Mouse (Mus musculus) hindbrain, embryonic 11.5 days (tissue): ENCODE data around the gene Mitf. TPM values are rescaled to one million over a fixed set of nuclear protein-coding genes. Genes with fewer than 3 reads are reported as not detected.

Source experiments
- ATAC-seq: fragments of 200-750 bp; cut with Nextera tagmentation; 2 replicates; pipeline ENCODE4 v1.8.0; 2017; ENCODE audit warnings: mild to moderate bottlenecking, moderate TSS enrichment, moderate library complexity; ENCODE audit not compliant: low FRiP score
- DNase-seq: peaks from one replicate; pipeline ENCODE4 v3.0.0-alpha.2; 2015; ENCODE audit warnings: low spot score
- H3K27ac ChIP-seq: fragments of 300-500 bp; sonication (generic); 2 replicates; pipeline ENCODE4 v1.5.1; 2014; ENCODE audit warnings: mild to moderate bottlenecking, low read depth, low read length
- H3K27me3 ChIP-seq: fragments of 300-500 bp; sonication (generic); 2 replicates; pipeline ENCODE4 v1.6.1; 2014; ENCODE audit warnings: mild to moderate bottlenecking, low read length, moderate library complexity, mixed read lengths; ENCODE audit not compliant: control insufficient read depth, insufficient read depth
- H3K36me3 ChIP-seq: fragments of 300-500 bp; sonication (generic); 2 replicates; pipeline ENCODE4 v1.6.1; 2014; ENCODE audit warnings: mild to moderate bottlenecking, low read length, moderate library complexity, mixed read lengths; ENCODE audit not compliant: control insufficient read depth, insufficient read depth
- H3K4me1 ChIP-seq: fragments of 300-500 bp; sonication (generic); replicated peaks from 2 replicates; pipeline ENCODE4 v1.6.1; 2014; ENCODE audit warnings: low read length, mixed read lengths; ENCODE audit not compliant: control insufficient read depth, insufficient read depth
- H3K4me2 ChIP-seq: fragments of 300-500 bp; sonication (generic); replicated peaks from 2 replicates; pipeline ENCODE4 v1.6.1; 2014; ENCODE audit warnings: mild to moderate bottlenecking, low read depth, low read length
- H3K4me3 ChIP-seq: fragments of 300-500 bp; sonication (generic); 2 replicates; pipeline ENCODE4 v1.5.1; 2014; ENCODE audit warnings: low read depth, low read length
- H3K9ac ChIP-seq: fragments of 300-500 bp; sonication (generic); 2 replicates; pipeline ENCODE4 v1.6.1; 2014; ENCODE audit warnings: low read depth, low read length
- H3K9me3 ChIP-seq: fragments of 300-500 bp; sonication (generic); 2 replicates; pipeline ENCODE4 v1.6.1; 2016; ENCODE audit warnings: low read length; ENCODE audit not compliant: control insufficient read depth
- WGBS: fragments of 180-500 bp; shearing (Covaris S2); extraction: QIAGEN DNeasy Blood & Tissue Kit; methylation state at CpG from one replicate; pipeline ENCODE4 v1.1.7; 2014; 5-methylcytosine and 5-hydroxymethylcytosine counted together
- polyA plus RNA-seq: library from polyadenylated mRNA; unstranded; fragments of >200 nt; fragmentation: Nextera tagmentation; extraction: Ambion mirVana; gene quantifications from 2 replicates; pipeline ENCODE4 v1.2.1, GENCODE M21; 2014

The Mitf gene
- polyA plus RNA-seq, 1 experiment from 2014 or later, result 1.2 TPM

GRCm38 (mm10) chr6:98038513-98038912 is 231.7 kb downstream of the Mitf start:
- no peaks in the 10 kb centered on the region for H3K4me1 ChIP-seq
- WGBS, result 48% methylated on average over 3 of the region's 3 CpGs
- H3K4me3 ChIP-seq, result no peak overlapping the region
- H3K27ac ChIP-seq, result no peak overlapping the region
- H3K9ac ChIP-seq, result no peak overlapping the region
- no peak overlapping the region for H3K4me2 ChIP-seq
- H3K9me3 ChIP-seq, result no peaks in the 10 kb centered on the region
- DNase-seq (peak; percentile 33), ATAC-seq (no peak)
- no peaks in the 10 kb centered on the region for H3K36me3 ChIP-seq
- peaks cover 44% of the 10 kb centered on the region for H3K27me3 ChIP-seq

- Histone ChIP-seq H3K9me3 (no peaks in the 10 kb centered on the region), H3K4me1 (no peaks in the 10 kb centered on the region), H3K4me2 (no peak overlapping the region), H3K27ac (no peak overlapping the region), H3K27me3 (peaks cover 44% of the 10 kb centered on the region), H3K9ac (no peak overlapping the region), H3K36me3 (no peaks in the 10 kb centered on the region), H3K4me3 (no peak overlapping the region)
- DNase-seq (no peak), ATAC-seq (no peak)
- 86% methylated on average over 7 of the region's 7 CpGs for WGBS
Measured at GRCm38 (mm10) chr6:98041795-98042194, 234.9 kb downstream of the Mitf start.

- WGBS, result 62% methylated on average over 11 of the region's 11 CpGs
- peaks cover 35% of the 10 kb centered on the region for H3K27me3 ChIP-seq
- H3K4me3 ChIP-seq, result no peak overlapping the region
- no peaks in the 10 kb centered on the region for H3K9me3 ChIP-seq
- H3K36me3 ChIP-seq, result no peaks in the 10 kb centered on the region
- ATAC-seq (no peak), DNase-seq (peak; percentile 12)
- H3K9ac ChIP-seq, result no peak overlapping the region
- peaks cover 6% of the 10 kb centered on the region; the same call in 1 of the 2 replicates for H3K4me1 ChIP-seq
- H3K4me2 ChIP-seq, result no peak overlapping the region
- H3K27ac ChIP-seq, result no peak overlapping the region
Measured at GRCm38 (mm10) chr6:98046295-98047108, 239.7 kb downstream of the Mitf start.

GRCm38 (mm10) chr6:98047741-98048140 is 240.9 kb downstream of the Mitf start:
- H3K36me3 ChIP-seq, result no peaks in the 10 kb centered on the region
- H3K9ac ChIP-seq, result no peak overlapping the region
- peaks cover 6% of the 10 kb centered on the region; the same call in 1 of the 2 replicates for H3K4me1 ChIP-seq
- WGBS, result 59% methylated on average over 6 of the region's 6 CpGs
- no peak overlapping the region for H3K4me2 ChIP-seq
- no peak for DNase-seq
- no peak overlapping the region for H3K4me3 ChIP-seq
- ATAC-seq, result no peak
- peaks cover 23% of the 10 kb centered on the region for H3K27me3 ChIP-seq
- peak overlapping the region; percentile 24; the same call in 1 of the 2 replicates for H3K27ac ChIP-seq
- H3K9me3 ChIP-seq, result no peaks in the 10 kb centered on the region

GRCm38 (mm10) chr6:98048671-98049438 is 242.0 kb downstream of the Mitf start:
- Histone ChIP-seq H3K27me3 (peaks cover 15% of the 10 kb centered on the region), H3K4me2 (no peak overlapping the region), H3K9me3 (no peaks in the 10 kb centered on the region), H3K36me3 (no peaks in the 10 kb centered on the region), H3K4me3 (no peak overlapping the region), H3K27ac (peak overlapping the region; percentile 69), H3K4me1 (peaks cover 6% of the 10 kb centered on the region; the same call in 1 of the 2 replicates), H3K9ac (no peak overlapping the region)
- DNase-seq (peak; percentile 78), ATAC-seq (peak; percentile 96)
- WGBS, result 29% methylated on average over 14 of the region's 14 CpGs

- Histone ChIP-seq H3K4me1 (peaks cover 6% of the 10 kb centered on the region; the same call in 1 of the 2 replicates), H3K9ac (no peak overlapping the region), H3K9me3 (no peaks in the 10 kb centered on the region), H3K27ac (peak overlapping the region; percentile 69), H3K36me3 (no peaks in the 10 kb centered on the region), H3K4me3 (no peak overlapping the region), H3K27me3 (peaks cover 8% of the 10 kb centered on the region; the same call in 1 of the 2 replicates), H3K4me2 (no peak overlapping the region)
- DNase-seq, result no peak
- ATAC-seq, result peak; percentile 48; the same call in 1 of the 2 replicates
- WGBS, result 40% methylated on average over 2 of the region's 2 CpGs
Measured at GRCm38 (mm10) chr6:98049551-98049950, 242.7 kb downstream of the Mitf start.

GRCm38 (mm10) chr6:98061878-98062277 is 255.0 kb downstream of the Mitf start:
- ATAC-seq (no peak), DNase-seq (no peak)
- H3K27me3 ChIP-seq, result no peaks in the 10 kb centered on the region
- H3K36me3 ChIP-seq, result no peaks in the 10 kb centered on the region
- WGBS, result 91% methylated on average over 13 of the region's 13 CpGs
- no peaks in the 10 kb centered on the region for H3K4me1 ChIP-seq
- H3K27ac ChIP-seq, result no peak overlapping the region
- H3K4me3 ChIP-seq, result no peak overlapping the region
- no peak overlapping the region for H3K4me2 ChIP-seq
- H3K9ac ChIP-seq, result no peak overlapping the region
- no peaks in the 10 kb centered on the region for H3K9me3 ChIP-seq

- H3K4me3 ChIP-seq, result no peak overlapping the region
- H3K4me2 ChIP-seq, result no peak overlapping the region
- no peak for ATAC-seq
- H3K36me3 ChIP-seq, result no peaks in the 10 kb centered on the region
- no peak overlapping the region for H3K27ac ChIP-seq
- H3K9me3 ChIP-seq, result no peaks in the 10 kb centered on the region
- DNase-seq, result no peak
- H3K4me1 ChIP-seq, result no peaks in the 10 kb centered on the region
- no peaks in the 10 kb centered on the region for H3K27me3 ChIP-seq
- 27% methylated on average over 5 of the region's 5 CpGs for WGBS
- no peak overlapping the region for H3K9ac ChIP-seq
Measured at GRCm38 (mm10) chr6:98064926-98065325, 258.1 kb downstream of the Mitf start.
